Mouse (Mus musculus): ENCODE measurements around the gene Rfc2. TPM values are rescaled to one million over a fixed set of nuclear protein-coding genes. Genes with fewer than 3 reads are reported as not detected.

Rfc2 gene
- polyA plus RNA-seq, 1 experiment: 6.8 TPM

DNA sequence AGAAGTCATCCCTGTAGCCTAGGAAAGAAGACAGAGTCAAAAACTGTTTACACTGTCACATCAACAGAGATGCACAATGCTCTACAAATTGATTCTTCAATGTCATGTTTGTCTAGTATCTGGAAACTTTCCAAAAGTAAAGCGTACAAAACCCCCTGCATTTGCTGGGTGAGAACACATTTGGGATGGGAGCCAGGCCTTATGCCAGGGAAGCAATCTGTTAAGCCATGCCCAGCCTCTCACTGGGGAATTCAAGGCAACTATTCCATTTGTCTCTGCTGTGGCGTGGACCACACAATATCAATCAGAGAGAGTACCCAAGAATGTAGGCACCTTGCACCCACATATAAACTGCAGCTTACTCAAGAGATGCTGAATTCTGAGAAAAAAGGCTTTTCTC, 40.9 kb downstream of the Rfc2 start:
- peaks cover 1% of the 10 kb centered on the region; the same call in 1 of the 2 replicates for H3K4me1 ChIP-seq (ENCODE audit: control insufficient read depth)
- peaks cover 100% of the 10 kb centered on the region for H3K36me3 ChIP-seq (ENCODE audit: control insufficient read depth)
- H3K27me3 ChIP-seq (ENCODE audit: control insufficient read depth): no peaks in the 10 kb centered on the region
- H3K4me3 ChIP-seq (replicated peaks): no peak overlapping the region
- TF ChIP-seq GATA1 (IDR thresholded peaks at IDR 0.05; ENCODE audit: low read length) (no peak), TAL1 (IDR thresholded peaks at IDR 0.05; ENCODE audit: low read length) (no peak)
- no peaks in the 10 kb centered on the region for H3K9me3 ChIP-seq (ENCODE audit: control insufficient read depth, low read length)

DNA sequence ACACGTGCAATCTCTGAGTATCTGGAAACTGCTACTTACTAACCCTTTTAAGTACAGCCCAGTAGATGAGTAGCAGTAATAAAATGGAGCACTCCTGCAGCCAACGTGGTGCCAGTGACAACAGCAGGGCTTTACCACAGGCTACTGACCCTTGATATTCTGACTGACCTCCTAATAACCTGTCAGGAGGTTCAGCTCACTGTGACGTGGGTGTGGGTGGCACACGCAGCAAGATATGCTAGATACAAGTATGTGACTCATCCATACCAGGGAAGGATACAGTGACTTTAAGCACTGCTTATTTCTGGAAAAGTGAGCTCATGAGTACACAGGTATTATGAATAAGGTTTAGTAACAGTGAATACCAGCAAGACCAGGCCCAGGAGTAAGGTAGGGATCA, 48.3 kb downstream of the Rfc2 start:
- Histone ChIP-seq H3K9me3 (ENCODE audit: control insufficient read depth, low read length) (no peaks in the 10 kb centered on the region), H3K36me3 (ENCODE audit: control insufficient read depth) (peaks cover 96% of the 10 kb centered on the region), H3K4me3 (replicated peaks) (no peak overlapping the region), H3K4me1 (ENCODE audit: control insufficient read depth) (peaks cover 2% of the 10 kb centered on the region), H3K27me3 (ENCODE audit: control insufficient read depth) (no peaks in the 10 kb centered on the region)
- TF ChIP-seq TAL1 (IDR thresholded peaks at IDR 0.05; ENCODE audit: low read length) (no peak), GATA1 (IDR thresholded peaks at IDR 0.05; ENCODE audit: low read length) (no peak)

GRCm38 (mm10) chr5:134630835-134631234, 49.7 kb downstream of the Rfc2 start:
- no peaks in the 10 kb centered on the region for H3K9me3 ChIP-seq (ENCODE audit: control insufficient read depth, low read length)
- H3K4me1 ChIP-seq (ENCODE audit: control insufficient read depth): peaks cover 7% of the 10 kb centered on the region
- H3K36me3 ChIP-seq (ENCODE audit: control insufficient read depth): peaks cover 95% of the 10 kb centered on the region
- no peak for TF ChIP-seq GATA1 (IDR thresholded peaks at IDR 0.05; ENCODE audit: low read length)
- no peak for TF ChIP-seq TAL1 (IDR thresholded peaks at IDR 0.05; ENCODE audit: low read length)
- H3K4me3 ChIP-seq (replicated peaks): no peak overlapping the region
- no peaks in the 10 kb centered on the region for H3K27me3 ChIP-seq (ENCODE audit: control insufficient read depth)

GRCm38 (mm10) chr5:134632841-134633240, 51.7 kb downstream of the Rfc2 start:
- H3K9me3 ChIP-seq (ENCODE audit: control insufficient read depth, low read length): no peaks in the 10 kb centered on the region
- peaks cover 92% of the 10 kb centered on the region for H3K36me3 ChIP-seq (ENCODE audit: control insufficient read depth)
- H3K4me3 ChIP-seq (replicated peaks): no peak overlapping the region
- peaks cover 21% of the 10 kb centered on the region for H3K4me1 ChIP-seq (ENCODE audit: control insufficient read depth)
- TF ChIP-seq GATA1 (IDR thresholded peaks at IDR 0.05; ENCODE audit: low read length) (no peak), TAL1 (IDR thresholded peaks at IDR 0.05; ENCODE audit: low read length) (no peak)
- H3K27me3 ChIP-seq (ENCODE audit: control insufficient read depth): no peaks in the 10 kb centered on the region

GRCm38 (mm10) chr5:134637820-134638367, 56.7 kb downstream of the Rfc2 start:
- H3K36me3 ChIP-seq (ENCODE audit: control insufficient read depth): peaks cover 44% of the 10 kb centered on the region
- no peak for TF ChIP-seq TAL1 (IDR thresholded peaks at IDR 0.05; ENCODE audit: low read length)
- no peak for TF ChIP-seq GATA1 (IDR thresholded peaks at IDR 0.05; ENCODE audit: low read length)
- peak overlapping the region; percentile 97 for H3K4me3 ChIP-seq (replicated peaks)
- peaks cover 32% of the 10 kb centered on the region for H3K4me1 ChIP-seq (ENCODE audit: control insufficient read depth)
- H3K27me3 ChIP-seq (ENCODE audit: control insufficient read depth): no peaks in the 10 kb centered on the region
- no peaks in the 10 kb centered on the region for H3K9me3 ChIP-seq (ENCODE audit: control insufficient read depth, low read length)

DNA sequence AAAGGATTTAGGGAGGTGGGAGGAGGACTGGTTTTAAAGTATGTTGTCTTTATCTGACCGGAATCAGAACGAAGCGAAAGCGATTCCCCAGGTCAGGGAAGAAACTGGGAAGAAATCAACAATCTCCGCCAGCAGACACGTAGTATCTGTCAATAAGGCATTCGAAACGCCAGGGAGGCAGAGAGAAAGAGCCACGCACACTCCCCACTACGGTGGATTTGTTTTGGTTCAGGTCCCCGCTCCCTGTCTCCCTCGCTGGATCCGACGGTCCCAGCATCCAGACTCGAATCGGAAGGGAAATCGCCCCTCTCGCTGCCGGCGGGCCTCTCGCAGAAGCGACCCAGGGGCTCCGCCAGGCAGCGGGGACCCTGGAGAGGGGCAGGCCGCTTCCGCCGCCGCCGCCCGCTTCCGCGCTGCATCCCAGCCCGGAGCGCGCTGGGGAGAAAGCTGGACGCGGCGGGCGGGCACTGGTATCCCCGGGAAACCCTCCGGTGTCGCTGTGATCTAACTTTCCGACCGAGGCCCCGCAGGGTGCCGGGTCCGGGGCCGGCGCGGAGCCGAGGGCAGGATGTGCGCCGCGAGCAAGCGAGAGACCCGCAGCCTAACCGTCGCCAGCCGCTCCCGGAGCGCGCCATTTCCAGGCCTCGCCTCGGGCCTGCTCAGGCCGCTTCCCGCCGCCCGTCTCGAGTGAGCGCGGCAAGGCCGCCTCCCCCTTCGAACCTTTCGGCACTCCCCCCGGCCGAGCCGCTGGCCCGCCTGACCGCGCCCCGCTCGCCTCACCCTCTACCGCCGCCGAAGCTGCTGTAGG, 57.5 kb downstream of the Rfc2 start:
- peak overlapping the region; percentile 97 for H3K4me3 ChIP-seq (replicated peaks)
- no peaks in the 10 kb centered on the region for H3K27me3 ChIP-seq (ENCODE audit: control insufficient read depth)
- H3K36me3 ChIP-seq (ENCODE audit: control insufficient read depth): peaks cover 37% of the 10 kb centered on the region
- H3K4me1 ChIP-seq (ENCODE audit: control insufficient read depth): peaks cover 30% of the 10 kb centered on the region
- TF ChIP-seq TAL1 (IDR thresholded peaks at IDR 0.05; ENCODE audit: low read length) (no peak), GATA1 (IDR thresholded peaks at IDR 0.05; ENCODE audit: low read length) (no peak)
- H3K9me3 ChIP-seq (ENCODE audit: control insufficient read depth, low read length): no peaks in the 10 kb centered on the region

DNA sequence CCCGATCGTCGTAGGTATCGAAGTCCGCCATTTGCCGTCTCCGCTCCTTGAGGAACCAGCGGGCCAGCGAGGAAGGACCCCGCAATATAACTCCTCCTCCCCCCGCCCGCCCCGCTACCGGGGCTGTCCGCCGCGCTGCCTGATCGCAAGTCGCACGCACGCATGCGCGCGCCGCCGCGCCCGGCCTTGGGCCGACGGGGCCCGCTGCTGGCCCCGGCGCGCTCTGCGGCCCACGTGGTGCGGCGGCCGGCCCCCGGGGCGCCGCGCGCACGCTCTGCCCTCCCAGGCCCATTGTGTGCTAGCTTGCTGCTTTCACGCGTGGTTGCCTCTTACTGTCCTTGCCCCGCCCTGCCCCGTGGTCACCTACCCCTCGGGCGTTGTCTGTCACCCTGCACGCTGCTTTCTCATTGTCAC, 58.1 kb downstream of the Rfc2 start, which contains the start of gene Eif4h:
Eif4h (minus strand) TSS at position 222 of the 414 bp plus-strand sequence.
- H3K4me3 ChIP-seq (replicated peaks): peak within 1 kb of the TSS; percentile 97
- H3K4me1 ChIP-seq (ENCODE audit: control insufficient read depth): peaks cover 30% of the 10 kb centered on the region
- no peaks in the 10 kb centered on the region for H3K9me3 ChIP-seq (ENCODE audit: control insufficient read depth, low read length)
- no peaks in the 10 kb centered on the region for H3K27me3 ChIP-seq (ENCODE audit: control insufficient read depth)
- TF ChIP-seq GATA1 (IDR thresholded peaks at IDR 0.05; ENCODE audit: low read length) (no peak), TAL1 (IDR thresholded peaks at IDR 0.05; ENCODE audit: low read length) (no peak)
- peaks cover 31% of the 10 kb centered on the region for H3K36me3 ChIP-seq (ENCODE audit: control insufficient read depth)

- Histone ChIP-seq H3K4me1 (ENCODE audit: control insufficient read depth) (peaks cover 25% of the 10 kb centered on the region), H3K4me3 (replicated peaks) (no peak overlapping the region), H3K36me3 (ENCODE audit: control insufficient read depth) (peaks cover 21% of the 10 kb centered on the region), H3K27me3 (ENCODE audit: control insufficient read depth) (no peaks in the 10 kb centered on the region), H3K9me3 (ENCODE audit: control insufficient read depth, low read length) (no peaks in the 10 kb centered on the region)
- TF ChIP-seq TAL1 (IDR thresholded peaks at IDR 0.05; ENCODE audit: low read length) (no peak), GATA1 (IDR thresholded peaks at IDR 0.05; ENCODE audit: low read length) (no peak)
These were observed 59.2 kb downstream of the Rfc2 start for GRCm38 (mm10) chr5:134640371-134640770.

DNA sequence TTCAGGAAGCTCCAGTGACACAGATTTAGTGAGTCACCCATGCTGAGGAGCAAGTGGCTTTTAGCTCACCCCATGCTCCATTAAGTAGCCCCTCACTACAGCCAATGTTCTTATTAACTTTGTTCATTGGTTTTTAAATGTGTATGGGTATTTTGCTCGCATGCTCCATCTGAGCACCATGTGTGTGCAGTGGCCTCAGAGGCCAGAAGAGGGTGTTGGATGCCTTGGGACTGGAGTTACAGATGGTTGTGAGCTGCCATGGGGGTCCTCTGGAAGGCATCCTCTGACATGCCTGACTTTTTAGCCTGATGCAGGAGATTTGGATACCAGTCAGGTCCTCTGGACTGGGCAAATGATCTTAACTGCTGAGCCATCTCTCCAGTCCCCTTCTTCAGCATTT, 63.0 kb downstream of the Rfc2 start:
- no peak overlapping the region for H3K4me3 ChIP-seq (replicated peaks)
- H3K9me3 ChIP-seq (ENCODE audit: control insufficient read depth, low read length): no peaks in the 10 kb centered on the region; the same call in 1 of the 2 replicates
- H3K36me3 ChIP-seq (ENCODE audit: control insufficient read depth): no peaks in the 10 kb centered on the region
- H3K4me1 ChIP-seq (ENCODE audit: control insufficient read depth): peaks cover 11% of the 10 kb centered on the region
- H3K27me3 ChIP-seq (ENCODE audit: control insufficient read depth): no peaks in the 10 kb centered on the region
- no peak for TF ChIP-seq GATA1 (IDR thresholded peaks at IDR 0.05; ENCODE audit: low read length)

Data from erythroblast, embryonic 14.5 days (primary cell).